Mouse (Mus musculus) cerebellum, adult 2 months (tissue): ENCODE data around the gene 1700003F12Rik.

ENCODE experiments used
- CTCF ChIP-seq: fragments of 200-500 bp; IDR thresholded peaks from 2 replicates; pipeline ENCODE4 v1.5.1; 2011; ENCODE audit warnings: low read depth, mild to moderate bottlenecking, control low read depth, low read length, moderate library complexity, borderline replicate concordance; ENCODE audit not compliant: insufficient read depth
- POLR2A ChIP-seq: fragments of 200-500 bp; IDR thresholded peaks from 2 replicates; pipeline ENCODE4 v1.6.1; 2011; ENCODE audit warnings: low read length, control low read depth, borderline replicate concordance; ENCODE audit not compliant: insufficient read depth

DNA sequence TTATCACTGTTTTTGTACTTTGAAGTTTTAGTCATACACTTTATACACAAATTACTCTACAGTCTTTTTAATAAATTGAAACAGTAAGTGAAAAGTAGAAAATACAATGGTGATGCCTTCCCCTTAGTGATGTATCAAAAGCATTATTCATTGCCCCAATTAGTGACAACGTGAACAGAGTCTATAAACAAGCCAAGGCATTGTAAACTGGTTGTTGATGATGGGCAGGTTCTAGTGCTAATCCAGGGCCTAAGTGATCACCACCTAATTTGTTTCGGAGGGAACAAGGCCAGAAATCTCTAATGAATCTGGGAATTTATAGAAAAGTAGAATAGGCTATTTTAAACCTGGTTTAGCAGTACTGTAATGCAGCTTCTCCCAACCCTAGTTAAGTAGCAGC, 39.8 kb upstream of the 1700003F12Rik start:
- TF ChIP-seq POLR2A (no peak), CTCF (no peak)
